17 mouse cellular contexts compared by ENCODE assay signal in the genomic region with DNA sequence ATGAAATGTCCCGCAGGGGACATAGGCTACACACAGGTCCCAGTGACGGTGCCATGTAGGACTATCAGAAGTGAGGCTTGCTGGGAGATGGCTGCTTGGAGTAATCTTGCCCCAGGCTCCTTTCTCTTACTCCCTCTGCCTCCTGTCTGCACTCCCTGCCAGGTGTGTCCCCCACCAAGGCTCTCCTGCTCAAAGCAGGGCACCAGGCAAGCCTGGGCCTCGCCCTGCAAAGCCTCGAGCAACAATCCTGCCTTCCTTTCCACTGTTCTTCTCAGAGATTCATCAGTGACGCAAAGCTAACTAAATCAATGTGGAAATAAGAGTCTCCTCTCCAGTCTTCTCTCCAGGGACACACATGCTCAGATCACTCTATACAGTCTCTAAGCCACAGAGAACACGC.
"Had no signal": no experiment of that assay in that cellular context is flagged by ENCODE, and none has a peak within 500 bp of the region (broad histone marks: within the 10 kb centered on the region; RNA-seq: fewer than 3 reads in every experiment).

No protein-coding gene starts in this region.

- DNase-seq: liver, postnatal 0 days; lung, adult 2 months; lung, postnatal 14 days; lung, postnatal 36 days; right cerebral cortex, postnatal 14 days; thymus, adult 18-20 months; thymus, postnatal 14 days; thymus, postnatal 36 days had no signal

- H3K4me2 ChIP-seq: liver, embryonic 15.5 days; lung, embryonic 15.5 days; midbrain, embryonic 12.5 days; midbrain, embryonic 15.5 days; neural tube, embryonic 13.5 days; stomach, embryonic 15.5 days had no signal

- H3K4me3 ChIP-seq: liver, embryonic 15.5 days; lung, embryonic 15.5 days; megakaryocyte, embryonic 14.5 days; midbrain, embryonic 12.5 days; midbrain, embryonic 15.5 days; neural tube, embryonic 13.5 days; stomach, embryonic 15.5 days had no signal

- H3K9ac ChIP-seq: liver, embryonic 15.5 days; liver, postnatal 0 days; lung, embryonic 15.5 days; midbrain, embryonic 12.5 days; midbrain, embryonic 15.5 days; neural tube, embryonic 13.5 days; stomach, embryonic 15.5 days had no signal

- H3K27me3 ChIP-seq: liver, embryonic 15.5 days; lung, embryonic 15.5 days; megakaryocyte, embryonic 14.5 days; midbrain, embryonic 12.5 days; midbrain, embryonic 15.5 days; neural tube, embryonic 13.5 days; stomach, embryonic 15.5 days had no signal

- ATAC-seq: liver, postnatal 0 days; lung, postnatal 0 days; midbrain, embryonic 15.5 days had no signal

- H3K9me3 ChIP-seq: liver, embryonic 15.5 days; lung, embryonic 15.5 days; megakaryocyte, embryonic 14.5 days; midbrain, embryonic 15.5 days; neural tube, embryonic 13.5 days; stomach, embryonic 15.5 days had no signal

- H3K27ac ChIP-seq: liver, embryonic 15.5 days; lung, embryonic 15.5 days; macrophage; midbrain, embryonic 12.5 days; midbrain, embryonic 15.5 days; neural tube, embryonic 13.5 days; stomach, embryonic 15.5 days had no signal

- H3K4me1 ChIP-seq: lung, embryonic 15.5 days; midbrain, embryonic 15.5 days; neural tube, embryonic 13.5 days; stomach, embryonic 15.5 days had no signal
